Mouse (Mus musculus): ENCODE results near the gene Tpte. TPM values are rescaled to one million over a fixed set of nuclear protein-coding genes. Genes with fewer than 3 reads are reported as not detected.
A peak's percentile ranks its signal among the peaks of the same experiment; 100 is the strongest.

Gene Tpte
- polyA plus RNA-seq, 1 experiment, result not detected

- Histone ChIP-seq H3K9ac (ENCODE audit: low read depth, poor library complexity, severe bottlenecking) (no peak overlapping the region), H3K9me3 (replicated peaks; ENCODE audit: control insufficient read depth, insufficient read depth, low read length, poor library complexity, severe bottlenecking) (no peaks in the 10 kb centered on the region), H3K27ac (ENCODE audit: insufficient read depth, low read length) (no peak overlapping the region), H3K27me3 (ENCODE audit: control insufficient read depth, insufficient read depth, low read length, poor library complexity, severe bottlenecking) (no peaks in the 10 kb centered on the region), H3K4me3 (ENCODE audit: low read depth, low read length) (no peak overlapping the region), H3K36me3 (ENCODE audit: control insufficient read depth, insufficient read depth, low read length, poor library complexity, severe bottlenecking) (peaks cover 7% of the 10 kb centered on the region; the same call in 1 of the 2 replicates), H3K4me1 (ENCODE audit: control insufficient read depth, insufficient read depth, low read length) (no peaks in the 10 kb centered on the region)
- TF ChIP-seq CTCF (IDR thresholded peaks at IDR 0.05; ENCODE audit: low read depth, low read length) (peak; percentile 92), EP300 (IDR thresholded peaks at IDR 0.05; ENCODE audit: insufficient read depth, low read depth, low read length) (no peak)
Measured at GRCm38 (mm10) chr8:22376903-22377302, 93.7 kb downstream of the Tpte start.

- no peaks in the 10 kb centered on the region for H3K27me3 ChIP-seq (ENCODE audit: control insufficient read depth, insufficient read depth, low read length, poor library complexity, severe bottlenecking)
- TF ChIP-seq CTCF (IDR thresholded peaks at IDR 0.05; ENCODE audit: low read depth, low read length), result no peak
- no peak for TF ChIP-seq EP300 (IDR thresholded peaks at IDR 0.05; ENCODE audit: insufficient read depth, low read depth, low read length)
- no peak for TF ChIP-seq POLR2A (IDR thresholded peaks at IDR 0.05; ENCODE audit: insufficient read depth, low read length)
- H3K9me3 ChIP-seq (replicated peaks; ENCODE audit: control insufficient read depth, insufficient read depth, low read length, poor library complexity, severe bottlenecking), result no peaks in the 10 kb centered on the region
- H3K4me1 ChIP-seq (ENCODE audit: control insufficient read depth, insufficient read depth, low read length), result no peaks in the 10 kb centered on the region
- no peak overlapping the region for H3K27ac ChIP-seq (ENCODE audit: insufficient read depth, low read length)
- H3K4me3 ChIP-seq (ENCODE audit: low read depth, low read length), result no peak overlapping the region
- peaks cover 21% of the 10 kb centered on the region for H3K36me3 ChIP-seq (ENCODE audit: control insufficient read depth, insufficient read depth, low read length, poor library complexity, severe bottlenecking)
- H3K9ac ChIP-seq (ENCODE audit: low read depth, poor library complexity, severe bottlenecking), result no peak overlapping the region
Measured at GRCm38 (mm10) chr8:22380934-22381333, 97.7 kb downstream of the Tpte start.

GRCm38 (mm10) chr8:22382824-22383595 lies 99.8 kb downstream of the Tpte start:
- Histone ChIP-seq H3K27me3 (ENCODE audit: control insufficient read depth, insufficient read depth, low read length, poor library complexity, severe bottlenecking) (no peaks in the 10 kb centered on the region), H3K9ac (ENCODE audit: low read depth, poor library complexity, severe bottlenecking) (no peak overlapping the region), H3K9me3 (replicated peaks; ENCODE audit: control insufficient read depth, insufficient read depth, low read length, poor library complexity, severe bottlenecking) (no peaks in the 10 kb centered on the region), H3K4me3 (ENCODE audit: low read depth, low read length) (no peak overlapping the region), H3K27ac (ENCODE audit: insufficient read depth, low read length) (no peak overlapping the region), H3K4me1 (ENCODE audit: control insufficient read depth, insufficient read depth, low read length) (no peaks in the 10 kb centered on the region), H3K36me3 (ENCODE audit: control insufficient read depth, insufficient read depth, low read length, poor library complexity, severe bottlenecking) (peaks cover 31% of the 10 kb centered on the region)
- no peak for TF ChIP-seq POLR2A (IDR thresholded peaks at IDR 0.05; ENCODE audit: insufficient read depth, low read length)

GRCm38 (mm10) chr8:22385158-22385557 lies 101.9 kb downstream of the Tpte start:
- TF ChIP-seq EP300 (IDR thresholded peaks at IDR 0.05; ENCODE audit: insufficient read depth, low read depth, low read length), result no peak
- no peak for TF ChIP-seq CTCF (IDR thresholded peaks at IDR 0.05; ENCODE audit: low read depth, low read length)
- no peak for TF ChIP-seq POLR2A (IDR thresholded peaks at IDR 0.05; ENCODE audit: insufficient read depth, low read length)
- H3K36me3 ChIP-seq (ENCODE audit: control insufficient read depth, insufficient read depth, low read length, poor library complexity, severe bottlenecking), result peaks cover 48% of the 10 kb centered on the region
- H3K4me1 ChIP-seq (ENCODE audit: control insufficient read depth, insufficient read depth, low read length), result no peaks in the 10 kb centered on the region
- no peaks in the 10 kb centered on the region for H3K9me3 ChIP-seq (replicated peaks; ENCODE audit: control insufficient read depth, insufficient read depth, low read length, poor library complexity, severe bottlenecking)
- no peak overlapping the region for H3K9ac ChIP-seq (ENCODE audit: low read depth, poor library complexity, severe bottlenecking)
- no peaks in the 10 kb centered on the region for H3K27me3 ChIP-seq (ENCODE audit: control insufficient read depth, insufficient read depth, low read length, poor library complexity, severe bottlenecking)
- no peak overlapping the region for H3K4me3 ChIP-seq (ENCODE audit: low read depth, low read length)
- H3K27ac ChIP-seq (ENCODE audit: insufficient read depth, low read length), result no peak overlapping the region

GRCm38 (mm10) chr8:22389874-22390273 lies 106.6 kb downstream of the Tpte start:
- TF ChIP-seq CTCF (IDR thresholded peaks at IDR 0.05; ENCODE audit: low read depth, low read length) (no peak), POLR2A (IDR thresholded peaks at IDR 0.05; ENCODE audit: insufficient read depth, low read length) (no peak), EP300 (IDR thresholded peaks at IDR 0.05; ENCODE audit: insufficient read depth, low read depth, low read length) (no peak)
- H3K9ac ChIP-seq (ENCODE audit: low read depth, poor library complexity, severe bottlenecking), result no peak overlapping the region

GRCm38 (mm10) chr8:22390766-22391463 lies 107.7 kb downstream of the Tpte start:
- no peaks in the 10 kb centered on the region for H3K4me1 ChIP-seq (ENCODE audit: control insufficient read depth, insufficient read depth, low read length)
- H3K9ac ChIP-seq (ENCODE audit: low read depth, poor library complexity, severe bottlenecking), result no peak overlapping the region
- no peaks in the 10 kb centered on the region for H3K9me3 ChIP-seq (replicated peaks; ENCODE audit: control insufficient read depth, insufficient read depth, low read length, poor library complexity, severe bottlenecking)
- no peaks in the 10 kb centered on the region for H3K27me3 ChIP-seq (ENCODE audit: control insufficient read depth, insufficient read depth, low read length, poor library complexity, severe bottlenecking)
- no peak for TF ChIP-seq POLR2A (IDR thresholded peaks at IDR 0.05; ENCODE audit: insufficient read depth, low read length)
- no peak for TF ChIP-seq CTCF (IDR thresholded peaks at IDR 0.05; ENCODE audit: low read depth, low read length)
- H3K27ac ChIP-seq (ENCODE audit: insufficient read depth, low read length), result no peak overlapping the region
- H3K4me3 ChIP-seq (ENCODE audit: low read depth, low read length), result no peak overlapping the region
- H3K36me3 ChIP-seq (ENCODE audit: control insufficient read depth, insufficient read depth, low read length, poor library complexity, severe bottlenecking), result peaks cover 46% of the 10 kb centered on the region

More at GRCm38 (mm10) chr8:22389874-22390273, 106.6 kb downstream of the Tpte start:
- Histone ChIP-seq H3K27ac (ENCODE audit: insufficient read depth, low read length) (no peak overlapping the region), H3K36me3 (ENCODE audit: control insufficient read depth, insufficient read depth, low read length, poor library complexity, severe bottlenecking) (peaks cover 41% of the 10 kb centered on the region), H3K27me3 (ENCODE audit: control insufficient read depth, insufficient read depth, low read length, poor library complexity, severe bottlenecking) (no peaks in the 10 kb centered on the region), H3K4me3 (ENCODE audit: low read depth, low read length) (no peak overlapping the region), H3K4me1 (ENCODE audit: control insufficient read depth, insufficient read depth, low read length) (no peaks in the 10 kb centered on the region), H3K9me3 (replicated peaks; ENCODE audit: control insufficient read depth, insufficient read depth, low read length, poor library complexity, severe bottlenecking) (no peaks in the 10 kb centered on the region)
